Mouse (Mus musculus) embryonic fibroblast, embryonic 13.5 days (primary cell): ENCODE data around the gene Acsm1.

Source experiments
- CTCF ChIP-seq: IDR thresholded peaks from 2 replicates; pipeline ENCODE4 v1.5.1; 2011; ENCODE audit warnings: mild to moderate bottlenecking, control low read depth, low read length, moderate library complexity, borderline replicate concordance; ENCODE audit not compliant: insufficient read depth
- POLR2A ChIP-seq: IDR thresholded peaks from 2 replicates; pipeline ENCODE4 v1.6.1; 2011; ENCODE audit warnings: low read depth, mild to moderate bottlenecking, control low read depth, low read length, moderate library complexity

DNA sequence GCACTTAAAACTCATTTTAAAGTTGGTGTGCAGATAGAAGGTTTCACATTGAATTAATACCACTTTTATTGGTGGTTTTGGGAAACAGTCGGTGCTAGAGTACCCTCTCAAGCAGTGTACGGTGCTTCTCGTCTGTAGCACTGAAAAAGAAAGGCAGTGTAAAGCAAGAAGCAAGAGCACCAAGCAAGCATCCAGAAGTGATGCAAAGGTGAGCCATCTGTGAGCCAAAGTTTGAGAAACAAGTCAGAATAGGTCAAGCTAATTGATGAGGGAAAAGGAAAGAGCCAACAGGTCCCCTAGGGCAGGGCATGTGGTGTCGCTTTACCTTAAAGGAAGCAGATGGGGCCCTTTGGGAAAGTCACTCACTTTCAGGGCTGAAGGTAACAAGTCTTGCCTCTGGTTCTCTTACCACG, at the start of gene Acsm1:
- TF ChIP-seq POLR2A (no peak), CTCF (no peak)
